10 mouse cellular contexts compared by ENCODE assay signal in the genomic region with DNA sequence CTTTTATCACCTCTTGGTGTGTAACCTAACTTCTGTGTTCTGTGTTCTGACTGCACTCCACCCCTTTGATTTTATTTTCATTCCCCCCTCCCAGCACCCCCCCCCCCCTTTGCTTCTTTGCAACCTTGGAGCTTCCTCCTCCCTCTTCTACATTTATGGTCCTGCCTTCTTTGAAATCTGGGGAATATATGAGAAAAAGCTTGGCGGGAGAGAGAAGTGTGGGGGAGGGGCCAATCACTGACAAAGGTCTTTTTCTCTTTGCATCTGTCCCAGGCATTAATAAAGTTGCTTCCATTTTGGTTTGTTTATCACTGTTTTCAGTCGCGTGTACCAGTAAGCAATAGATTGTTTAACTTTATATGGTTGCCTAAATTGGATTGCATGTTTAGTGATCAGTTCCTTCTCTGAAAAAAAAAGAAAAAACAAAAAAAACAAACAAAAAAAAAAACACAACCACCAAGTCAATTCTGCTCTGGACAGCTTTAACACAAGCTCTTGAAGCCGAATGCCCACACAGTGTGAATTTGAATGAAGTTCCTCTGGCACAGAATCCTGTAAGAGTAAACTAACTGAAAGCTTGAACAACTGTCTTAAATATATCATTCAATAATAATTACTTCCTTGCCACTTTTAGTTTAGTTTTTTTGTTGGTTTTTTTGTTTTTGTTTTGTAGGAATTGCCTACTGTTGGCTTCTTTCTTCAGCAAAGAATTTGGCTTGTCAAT. TPM values are rescaled to one million over a fixed set of nuclear protein-coding genes. Genes with fewer than 3 reads are reported as not detected.
A peak's percentile ranks its signal among the peaks of the same experiment; 100 is the strongest.
DNase-seq lines count a peak whose midpoint lies in the region; ATAC-seq and TF ChIP-seq lines count a peak whose summit lies in the region.
"Had no signal": no experiment of that assay in that cellular context is flagged by ENCODE, and none has a peak within 500 bp of the region (broad histone marks: within the 10 kb centered on the region; RNA-seq: fewer than 3 reads in every experiment).

No protein-coding gene starts in this region.

- peak; percentile 44 for DNase-seq in embryo, embryonic 10.5 days (ENCODE audit: low spot score)
- no peak for DNase-seq in embryo, embryonic 10 days (ENCODE audit: low spot score)
- no peak for DNase-seq in stomach, postnatal 0 days (ENCODE audit: low spot score)
- no peak for DNase-seq in limb, embryonic 14.5 days (ENCODE audit: low spot score)
- no peak for DNase-seq in urinary bladder, postnatal 14 days (ENCODE audit: low spot score)
- DNase-seq in kidney, adult 9 months: no peak
- no peak for DNase-seq in adrenal gland, postnatal 36 days
- DNase-seq: kidney, adult 2 months; liver, embryonic 13.5 days had no signal

- peak overlapping the region; percentile 60 for H3K4me3 ChIP-seq in stomach, embryonic 14.5 days (ENCODE audit: low read depth, low read length)
- no peak overlapping the region; the same call in 1 of the 2 replicates for H3K4me3 ChIP-seq in stomach, postnatal 0 days (ENCODE audit: low read depth, low read length)
- peak overlapping the region; percentile 70 for H3K4me3 ChIP-seq in limb, embryonic 14.5 days (replicated peaks; ENCODE audit: low read length)

- no peaks in the 10 kb centered on the region for H3K9me3 ChIP-seq in stomach, embryonic 14.5 days (ENCODE audit: control insufficient read depth, low read depth, low read length)
- no peaks in the 10 kb centered on the region for H3K9me3 ChIP-seq in stomach, postnatal 0 days (ENCODE audit: control insufficient read depth, low read length)
- no peaks in the 10 kb centered on the region for H3K9me3 ChIP-seq in limb, embryonic 14.5 days (ENCODE audit: control insufficient read depth, low read length)
- H3K9me3 ChIP-seq: liver, embryonic 13.5 days had no signal

- H3K36me3 ChIP-seq in stomach, embryonic 14.5 days (ENCODE audit: control insufficient read depth, insufficient read depth, low read length): no peaks in the 10 kb centered on the region
- H3K36me3 ChIP-seq in stomach, postnatal 0 days (ENCODE audit: control insufficient read depth, insufficient read depth, low read length): no peaks in the 10 kb centered on the region
- no peaks in the 10 kb centered on the region for H3K36me3 ChIP-seq in limb, embryonic 14.5 days (ENCODE audit: control insufficient read depth, insufficient read depth, low read length)
- H3K36me3 ChIP-seq: liver, embryonic 13.5 days had no signal

- no peak for ATAC-seq in stomach, embryonic 14.5 days (ENCODE audit: insufficient number of reproducible peaks, insufficient read depth, low FRiP score, low read depth)
- no peak for ATAC-seq in stomach, postnatal 0 days (ENCODE audit: low FRiP score, low TSS enrichment)
- ATAC-seq in limb, embryonic 14.5 days (ENCODE audit: low FRiP score, low read depth): no peak

- 32% methylated on average over 4 of the region's 4 CpGs for WGBS in stomach, embryonic 14.5 days
- 45% methylated on average over 4 of the region's 4 CpGs for WGBS in stomach, postnatal 0 days
- WGBS in limb, embryonic 14.5 days: 25% methylated on average over 4 of the region's 4 CpGs

- no peak for TF ChIP-seq EP300 in stomach, postnatal 0 days (optimal IDR thresholded peaks at IDR 0.05)

- H3K4me2 ChIP-seq in stomach, embryonic 14.5 days (replicated peaks; ENCODE audit: low read depth, low read length): peak overlapping the region; percentile 97
- no peak overlapping the region; the same call in 1 of the 2 replicates for H3K4me2 ChIP-seq in stomach, postnatal 0 days (replicated peaks; ENCODE audit: low read depth)
- peak overlapping the region; percentile 97 for H3K4me2 ChIP-seq in limb, embryonic 14.5 days (replicated peaks; ENCODE audit: low read depth, low read length, severe bottlenecking)

- no peaks in the 10 kb centered on the region for H3K4me1 ChIP-seq in stomach, embryonic 14.5 days (ENCODE audit: control insufficient read depth, insufficient read depth, low read length)
- peaks cover 4% of the 10 kb centered on the region; the same call in 1 of the 2 replicates for H3K4me1 ChIP-seq in stomach, postnatal 0 days (replicated peaks; ENCODE audit: control insufficient read depth, insufficient read depth)
- H3K4me1 ChIP-seq in limb, embryonic 14.5 days (ENCODE audit: control insufficient read depth, insufficient read depth, low read length): peaks cover 13% of the 10 kb centered on the region; the same call in 1 of the 2 replicates

- H3K27me3 ChIP-seq in stomach, embryonic 14.5 days (ENCODE audit: control insufficient read depth, insufficient read depth, low read length): no peaks in the 10 kb centered on the region
- H3K27me3 ChIP-seq in stomach, postnatal 0 days (ENCODE audit: control insufficient read depth, insufficient read depth, low read length): peaks cover 9% of the 10 kb centered on the region; the same call in 1 of the 2 replicates
- H3K27me3 ChIP-seq in limb, embryonic 14.5 days (ENCODE audit: control insufficient read depth, insufficient read depth, low read length): peaks cover 16% of the 10 kb centered on the region

- H3K27ac ChIP-seq in stomach, embryonic 14.5 days (ENCODE audit: low read length): no peak overlapping the region
- no peak overlapping the region for H3K27ac ChIP-seq in stomach, postnatal 0 days (replicated peaks)
- no peak overlapping the region for H3K27ac ChIP-seq in limb, embryonic 14.5 days (replicated peaks; ENCODE audit: low read depth, low read length)
- H3K27ac ChIP-seq: liver, embryonic 13.5 days had no signal

- no peak for TF ChIP-seq POLR2A in limb, embryonic 14.5 days (IDR thresholded peaks at IDR 0.05; ENCODE audit: borderline replicate concordance, extremely low read depth, insufficient read depth, insufficient read length)

- TF ChIP-seq CTCF in stomach, postnatal 0 days (IDR thresholded peaks at IDR 0.05; ENCODE audit: low read depth): no peak

- H3K9ac ChIP-seq in stomach, embryonic 14.5 days (replicated peaks; ENCODE audit: low read depth, low read length): no peak overlapping the region
- H3K9ac ChIP-seq in stomach, postnatal 0 days (ENCODE audit: low read length): no peak overlapping the region
- no peak overlapping the region for H3K9ac ChIP-seq in limb, embryonic 14.5 days (ENCODE audit: low read depth, low read length, severe bottlenecking)
- H3K9ac ChIP-seq: liver, embryonic 13.5 days had no signal

RNA-seq across cellular contexts. Expression of a gene that starts 4.0 kb away (rescaled TPM):
- 2.8 and 4.2 TPM in 2 replicates for polyA plus RNA-seq in stomach, embryonic 14.5 days (2014; fragmentation: Nextera tagmentation; extraction: Ambion mirVana)
- polyA plus RNA-seq in stomach, postnatal 0 days (2015; fragmentation: Nextera tagmentation; extraction: Ambion mirVana): 0.34 and 0.41 TPM in 2 replicates
- 28.1 and 36.5 TPM in 2 replicates for polyA plus RNA-seq in limb, embryonic 14.5 days (2012; rRNA removed)
- polyA plus RNA-seq in limb, embryonic 14.5 days (2014; fragmentation: Nextera tagmentation; extraction: Ambion mirVana): 8.9 and 10.4 TPM in 2 replicates
- total RNA-seq in adrenal gland, postnatal 36 days (2021): 1 to 10 TPM; 3.0 to 4.2 TPM
